Mouse (Mus musculus) thymus, postnatal 10 days (tissue): ENCODE results near the gene Gm49661.
A peak's percentile ranks its signal among the peaks of the same experiment; 100 is the strongest.

Experiments
- DNase-seq, 2 experiments: peaks; one replicate each; pipeline ENCODE4 v3.0.0; 2021; ENCODE audit warnings: low spot score in 2 of 2

Gm49661 gene

DNA sequence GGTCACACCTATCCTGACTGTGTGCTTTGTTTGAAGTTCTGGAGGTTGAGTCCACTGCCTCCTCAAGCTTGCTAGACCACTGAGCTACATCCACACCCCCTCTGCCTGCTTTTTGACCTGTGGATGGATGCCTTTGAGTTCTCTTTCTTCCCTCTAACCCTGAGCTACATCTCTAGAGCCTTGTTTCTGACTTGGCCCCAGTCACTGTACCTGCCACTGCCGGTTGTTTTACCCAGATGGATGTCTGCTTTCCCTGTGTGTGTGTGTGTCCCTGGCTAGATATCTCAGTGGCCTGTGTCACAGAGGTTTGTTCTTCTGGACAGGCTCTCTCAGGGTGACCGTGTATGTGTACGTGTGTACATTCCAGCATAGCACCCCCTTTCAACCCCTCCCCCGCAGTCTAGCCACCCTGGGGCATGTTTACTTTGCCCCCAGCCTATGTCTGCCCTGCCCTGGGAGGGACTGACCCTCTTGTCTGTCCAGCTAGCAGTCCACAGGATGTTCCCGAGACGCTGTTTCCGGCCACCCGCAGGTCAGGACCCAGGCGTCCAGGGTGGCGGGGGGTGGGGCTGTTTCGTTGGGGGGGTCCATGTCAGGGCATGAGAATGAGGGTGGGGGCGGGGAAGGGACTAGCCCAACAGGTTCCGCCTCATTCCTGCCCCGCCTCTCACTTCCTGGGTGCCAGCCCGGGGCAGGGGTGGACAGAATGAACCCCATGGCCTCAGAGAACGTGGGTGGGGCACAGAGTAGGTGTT, 15.2 kb upstream of the Gm49661 start:
- DNase-seq, result no peak

GRCm38 (mm10) chr8:84982499-84983011, 13.3 kb upstream of the Gm49661 start:
- no peak for DNase-seq

DNA sequence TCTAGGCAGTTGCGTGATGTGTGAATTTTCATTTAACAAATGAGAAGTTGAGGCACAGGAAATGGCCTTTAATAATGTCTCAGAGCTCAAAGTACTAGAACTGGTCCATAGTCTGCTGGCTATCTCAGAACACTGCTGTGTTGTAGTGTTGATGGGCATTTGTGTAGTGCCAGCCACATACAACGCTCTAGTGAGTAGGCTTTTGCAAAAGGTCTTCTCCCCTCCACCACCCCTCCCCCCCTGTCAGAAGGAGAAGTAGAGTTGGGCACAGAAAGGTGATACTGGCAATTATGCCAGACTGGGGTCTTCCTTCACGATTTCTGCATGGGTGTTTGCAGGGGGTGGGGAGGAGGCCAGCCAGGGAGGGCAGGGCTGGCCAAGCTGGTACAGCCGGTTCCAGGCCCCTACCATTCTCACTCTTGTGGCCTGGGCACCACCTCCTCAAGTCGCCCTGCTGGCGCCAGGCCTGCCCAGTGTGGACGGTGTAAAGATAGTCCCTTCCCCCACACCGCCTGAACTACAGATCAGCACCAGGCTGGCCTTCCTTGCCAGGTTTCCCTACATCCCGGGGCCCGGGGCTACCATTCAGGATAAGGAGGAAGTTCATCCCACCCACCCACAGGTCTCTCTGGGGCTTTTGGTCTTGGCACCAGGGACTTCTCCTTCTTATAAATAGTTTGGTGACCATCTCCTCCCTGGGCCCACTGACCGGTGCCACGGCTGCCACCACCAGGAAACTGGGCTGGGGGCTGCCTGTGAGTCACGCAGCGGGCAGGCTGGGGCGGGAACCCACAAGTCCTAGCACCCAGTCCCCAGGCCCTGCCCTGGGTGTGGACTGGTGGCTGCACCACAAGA, 12.6 kb upstream of the Gm49661 start:
- no peak for DNase-seq

GRCm38 (mm10) chr8:84980622-84981358, 11.6 kb upstream of the Gm49661 start:
- DNase-seq, result no peak

DNA sequence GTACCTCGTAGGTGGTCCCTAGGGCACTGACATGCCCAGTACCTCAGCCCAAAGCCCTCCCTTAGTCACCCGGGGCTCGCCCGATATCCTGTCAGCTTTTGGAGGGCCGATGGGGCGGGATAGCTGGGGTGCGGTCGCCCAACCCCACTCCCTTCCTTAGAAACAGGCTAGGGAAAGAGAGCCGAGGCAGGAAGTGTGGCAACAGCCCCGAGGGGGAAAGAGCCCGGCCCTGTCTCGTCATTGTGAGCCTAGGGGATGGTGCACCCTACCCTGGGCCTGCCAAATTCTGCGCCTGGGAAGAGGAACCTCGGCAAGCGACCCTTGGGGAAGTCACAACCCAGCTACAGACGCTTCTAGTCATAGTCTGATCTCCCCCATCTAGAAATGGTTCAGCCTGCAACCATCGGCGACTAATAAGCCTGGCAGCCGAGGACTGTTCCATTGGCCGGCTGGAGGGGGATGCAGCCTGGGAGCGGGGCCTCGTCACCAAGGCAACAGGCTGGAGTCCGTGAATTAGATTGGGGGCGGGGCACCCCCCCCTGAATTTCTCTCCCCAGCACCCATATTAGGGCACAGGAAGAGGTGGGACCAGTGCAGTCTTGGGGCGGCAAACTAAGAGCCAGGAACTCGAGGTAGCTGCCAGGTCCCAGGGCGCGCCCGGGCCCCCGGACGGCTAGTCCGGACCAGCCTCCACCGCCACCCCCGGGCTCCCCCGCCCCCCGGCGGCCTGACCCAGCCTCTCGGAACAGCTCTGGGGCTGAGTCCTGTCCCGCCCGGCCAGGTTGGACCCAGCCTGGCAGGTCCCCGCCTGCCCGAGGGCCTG, 10.6 kb upstream of the Gm49661 start:
- DNase-seq, result peak; percentile 66 to 69

DNA sequence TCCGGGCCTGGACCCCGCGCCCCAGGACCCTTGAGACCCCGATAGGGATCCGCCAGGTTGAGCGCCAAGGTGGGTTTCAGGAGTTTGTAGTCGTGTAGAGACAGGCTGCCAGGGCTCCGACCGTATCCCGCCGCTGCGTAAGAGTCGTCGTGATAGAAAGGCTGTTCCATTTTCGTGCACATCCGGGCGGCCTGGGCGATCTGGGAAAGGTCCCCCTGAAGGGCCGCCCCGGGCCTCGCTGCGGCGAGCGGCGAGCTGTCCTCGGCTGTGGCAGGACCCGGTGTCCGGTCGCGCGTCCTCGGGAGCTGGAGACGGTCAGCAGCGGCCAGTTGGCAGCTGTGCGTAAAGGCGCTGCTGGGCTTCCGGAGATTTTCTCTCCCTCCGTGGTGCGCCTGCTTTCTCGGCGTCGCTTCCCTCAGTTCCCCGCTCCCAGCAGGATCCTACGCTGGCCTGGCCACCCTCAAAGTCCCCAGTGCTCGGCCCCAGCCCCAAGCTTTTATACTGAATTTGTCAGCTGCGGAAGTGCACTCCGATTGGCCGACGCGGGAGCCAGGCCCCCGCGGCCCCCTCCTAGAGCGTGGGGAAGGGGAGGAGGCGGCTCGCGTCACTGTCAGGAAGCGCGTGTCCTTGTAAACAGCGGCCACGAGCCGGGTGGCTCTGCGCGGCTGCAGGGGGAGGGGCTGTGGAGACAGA, 9.2 kb upstream of the Gm49661 start, which contains the start of gene Junb:
TSS of gene Junb (minus strand) at position 471 of the 693 bp plus-strand sequence.
- peak; percentile 91 to 92 for DNase-seq

- DNase-seq, result peak; percentile 75 to 78
Measured at GRCm38 (mm10) chr8:84977435-84978247, 8.4 kb upstream of the Gm49661 start.

DNA sequence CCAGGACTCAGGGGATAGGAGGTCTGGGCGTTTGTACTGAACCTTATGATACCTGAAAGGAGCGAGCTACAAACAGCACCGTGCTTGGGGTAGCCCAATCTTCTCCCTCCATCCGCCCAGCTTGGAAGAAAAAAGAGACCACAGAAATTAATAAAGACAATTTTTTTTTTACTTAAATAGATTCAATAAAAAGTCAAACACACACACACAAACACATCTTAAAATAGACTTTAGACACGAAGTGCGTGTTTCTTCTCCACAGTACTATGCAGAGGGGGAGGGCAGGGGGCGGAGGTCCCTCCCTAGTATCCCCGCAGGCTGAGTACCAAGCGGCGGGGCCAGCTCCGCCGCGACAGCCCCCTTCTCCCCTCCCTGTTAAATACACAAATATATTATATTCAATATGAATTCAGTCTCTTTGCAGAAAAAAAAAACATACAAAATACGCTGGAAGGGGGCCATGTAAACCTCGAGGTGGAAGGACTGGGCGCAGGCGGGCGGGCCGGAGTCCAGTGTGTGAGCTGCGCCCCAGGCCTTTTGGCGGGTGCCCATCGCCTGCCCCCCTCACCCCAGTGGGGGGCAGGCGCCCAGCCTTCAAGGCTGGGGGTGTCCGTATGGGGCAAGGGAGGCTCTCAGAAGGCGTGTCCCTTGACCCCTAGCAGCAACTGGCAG, 7.7 kb upstream of the Gm49661 start:
- no peak for DNase-seq

DNA sequence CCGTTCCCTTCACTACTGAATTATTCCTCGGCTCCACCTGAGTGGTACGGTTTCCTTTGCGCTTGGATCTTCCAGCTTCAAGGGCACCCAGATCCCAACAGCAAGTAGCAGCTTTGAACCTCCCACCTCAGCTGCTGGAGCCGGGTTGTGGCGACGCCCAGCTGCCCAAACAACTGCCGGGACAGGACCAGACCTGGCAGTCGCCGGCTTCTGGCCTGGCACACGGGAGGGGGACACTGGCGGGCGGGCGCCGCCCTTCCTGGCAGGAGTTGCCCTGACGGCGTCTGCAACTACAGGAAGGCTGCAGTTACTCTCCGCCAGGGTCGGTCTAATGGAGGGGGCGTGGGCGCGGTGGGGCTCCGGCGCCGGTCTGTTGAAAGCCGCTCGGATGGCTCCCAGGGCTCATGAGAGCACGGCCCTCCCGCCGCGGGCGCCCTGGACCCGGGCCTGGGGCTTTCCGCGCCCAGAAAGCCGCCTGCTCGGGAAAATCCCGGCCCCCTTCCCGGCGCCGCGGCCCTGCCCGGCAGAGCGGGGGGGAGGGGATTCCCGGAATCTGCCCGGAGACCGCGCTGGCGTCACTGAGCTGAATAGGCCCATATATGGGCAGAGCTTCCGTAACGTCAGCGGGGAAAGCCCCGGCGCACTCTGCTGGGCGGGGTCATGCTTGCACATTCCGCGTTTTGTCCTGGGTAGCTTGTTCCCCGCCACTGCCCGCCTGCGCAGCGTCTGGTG, 7.0 kb upstream of the Gm49661 start:
- peak; percentile 90 to 92 for DNase-seq

GRCm38 (mm10) chr8:84975434-84975833, 6.2 kb upstream of the Gm49661 start:
- DNase-seq, result peak; percentile 77 to 84

GRCm38 (mm10) chr8:84974543-84975142, 5.4 kb upstream of the Gm49661 start:
- no peak for DNase-seq

DNA sequence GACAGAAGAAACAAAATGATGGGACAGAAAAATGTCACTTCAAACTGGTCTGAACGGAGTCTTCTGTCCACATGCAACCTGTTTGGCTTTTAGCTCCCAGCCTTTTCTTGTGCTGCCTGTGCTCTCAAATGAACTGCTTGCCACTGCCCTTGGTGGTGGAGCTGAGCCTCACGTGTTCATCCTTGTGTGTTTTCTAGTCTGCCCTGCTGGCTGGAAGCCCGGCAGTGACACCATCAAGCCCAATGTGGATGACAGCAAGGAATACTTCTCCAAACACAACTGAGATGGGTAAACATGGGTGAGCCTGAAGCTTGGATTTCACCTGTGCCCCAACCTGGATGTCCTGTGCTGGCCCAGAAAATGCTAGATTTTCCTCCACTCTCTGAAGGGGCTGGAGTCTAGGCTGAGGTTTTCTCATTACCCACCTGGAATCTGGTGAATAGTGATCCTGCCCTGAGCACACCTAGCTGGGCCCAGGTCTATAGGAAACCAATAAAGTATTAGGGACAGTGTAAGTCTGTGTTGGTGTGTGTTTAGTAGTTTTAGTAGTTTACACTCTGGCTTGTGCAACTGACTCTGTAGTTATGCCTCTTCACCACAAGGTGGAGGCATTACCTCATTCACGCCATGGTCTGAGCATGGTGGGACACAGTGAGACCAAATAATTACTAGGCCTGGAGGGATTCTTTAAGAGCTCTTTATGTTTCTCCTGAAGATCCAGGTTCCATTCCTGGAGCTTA, 4.7 kb upstream of the Gm49661 start:
- peak in 1 of 2 experiments; percentile 57 for DNase-seq

- no peak for DNase-seq
Measured at GRCm38 (mm10) chr8:84973079-84973478, 3.8 kb upstream of the Gm49661 start.

GRCm38 (mm10) chr8:84970913-84971312, 1.7 kb upstream of the Gm49661 start:
- no peak for DNase-seq

DNA sequence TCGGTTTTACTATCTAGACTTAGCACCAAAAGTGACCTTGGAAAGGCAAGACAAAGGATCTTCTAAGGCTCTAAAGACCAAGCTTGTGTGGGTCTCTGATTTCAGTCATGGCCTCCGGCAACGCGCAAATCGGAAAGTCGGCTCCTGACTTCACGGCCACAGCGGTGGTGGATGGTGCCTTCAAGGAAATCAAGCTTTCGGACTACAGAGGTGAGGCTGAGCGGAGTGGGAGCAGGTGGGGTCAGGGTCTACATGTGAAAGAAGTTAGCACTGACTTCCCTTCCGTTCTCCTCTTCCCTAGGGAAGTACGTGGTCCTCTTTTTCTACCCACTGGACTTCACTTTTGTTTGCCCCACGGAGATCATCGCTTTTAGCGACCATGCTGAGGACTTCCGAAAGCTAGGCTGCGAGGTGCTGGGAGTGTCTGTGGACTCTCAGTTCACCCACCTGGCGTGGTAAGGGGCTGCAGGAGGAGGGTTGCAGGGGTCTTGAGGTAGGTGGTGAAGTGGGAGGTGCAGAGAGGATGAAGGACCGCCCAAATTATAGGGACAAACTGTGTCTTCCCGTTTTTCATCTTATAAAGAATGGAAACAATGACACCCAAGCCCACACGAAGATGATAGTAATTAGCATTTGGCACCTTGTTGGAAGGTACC, 1.0 kb upstream of the Gm49661 start:
- no peak for DNase-seq

GRCm38 (mm10) chr8:84968650-84969049, 583 bp downstream of the Gm49661 start:
- DNase-seq, result no peak
